18 mouse cellular contexts compared by ENCODE assay signal in the genomic region with DNA sequence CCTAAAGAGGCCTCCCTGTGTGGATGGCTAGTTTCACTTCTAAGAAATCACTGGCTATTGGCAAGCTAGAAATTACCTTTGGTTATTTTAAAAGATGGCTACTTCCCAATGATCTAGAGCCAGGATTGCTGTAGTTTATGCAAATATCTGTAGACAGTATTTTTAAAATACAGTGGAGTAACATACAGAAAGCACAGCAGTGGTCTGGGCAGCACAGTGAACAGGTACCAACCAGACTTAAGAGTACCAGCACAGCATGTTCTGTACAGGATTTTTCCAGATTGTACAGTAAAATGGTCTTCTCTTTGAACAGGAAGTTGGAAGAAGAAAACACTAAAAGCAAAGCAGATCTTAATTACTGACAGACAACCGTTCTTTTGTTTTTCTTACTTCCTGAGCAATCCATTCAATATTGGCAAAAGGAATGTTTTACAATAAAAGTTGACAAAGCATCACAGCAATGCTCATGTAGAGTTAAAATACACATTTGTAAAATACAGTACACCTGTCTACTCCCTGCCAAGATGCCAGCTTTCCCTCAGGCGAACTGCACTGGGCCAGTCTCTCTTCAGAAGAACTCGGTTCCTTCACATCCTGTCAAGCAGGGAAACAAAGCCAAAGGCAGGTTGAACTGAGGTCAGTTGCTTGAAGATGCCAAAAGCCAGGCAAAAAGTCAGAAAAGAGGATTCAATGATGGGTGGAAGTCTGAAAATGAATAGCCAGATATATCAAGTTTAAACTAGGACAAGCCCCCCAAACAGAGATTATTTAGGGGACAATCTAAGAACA.
DNase-seq lines count a peak whose midpoint lies in the region; ATAC-seq and TF ChIP-seq lines count a peak whose summit lies in the region.
"Had no signal": no experiment of that assay in that cellular context is flagged by ENCODE, and none has a peak within 500 bp of the region (broad histone marks: within the 10 kb centered on the region; RNA-seq: fewer than 3 reads in every experiment).

No protein-coding gene starts in this region.

- no peak overlapping the region for H3K4me2 ChIP-seq in hindbrain, embryonic 11.5 days (replicated peaks; ENCODE audit: low read depth, low read length)
- H3K4me2 ChIP-seq in hindbrain, embryonic 14.5 days (replicated peaks) = no peak overlapping the region
- no peak overlapping the region for H3K4me2 ChIP-seq in midbrain, embryonic 16.5 days (ENCODE audit: low read length)
- peak overlapping the region; percentile 36 for H3K4me2 ChIP-seq in myocyte (ENCODE audit: low read depth)
- H3K4me2 ChIP-seq: embryonic facial prominence, embryonic 13.5 days; lung, embryonic 15.5 days had no signal

- H3K4me3 ChIP-seq in hindbrain, embryonic 11.5 days (ENCODE audit: low read depth, low read length) = no peak overlapping the region
- H3K4me3 ChIP-seq in hindbrain, embryonic 14.5 days (replicated peaks; ENCODE audit: low read length) = no peak overlapping the region
- no peak overlapping the region for H3K4me3 ChIP-seq in midbrain, embryonic 16.5 days (ENCODE audit: low read depth, low read length)
- H3K4me3 ChIP-seq in midbrain, embryonic 10.5 days = no peak overlapping the region
- H3K4me3 ChIP-seq in myocyte = no peak overlapping the region
- H3K4me3 ChIP-seq: embryonic facial prominence, embryonic 13.5 days; heart, embryonic 10.5 days; hindbrain, embryonic 10.5 days; lung, embryonic 15.5 days had no signal

- 59% methylated on average over 3 of the region's 3 CpGs for WGBS in hindbrain, embryonic 11.5 days
- 64% methylated on average over 3 of the region's 3 CpGs for WGBS in hindbrain, embryonic 14.5 days
- 79% methylated on average over 3 of the region's 3 CpGs for WGBS in midbrain, embryonic 16.5 days
- 71% methylated on average over 3 of the region's 3 CpGs for WGBS in midbrain, embryonic 10.5 days

- H3K79me2 ChIP-seq in myocyte (ENCODE audit: control insufficient read depth, insufficient read depth) = no peaks in the 10 kb centered on the region

- no peak for ATAC-seq in hindbrain, embryonic 11.5 days (ENCODE audit: low FRiP score)
- no peak for ATAC-seq in hindbrain, embryonic 14.5 days (ENCODE audit: low FRiP score)
- ATAC-seq in midbrain, embryonic 16.5 days = peak; percentile 56; the same call in 1 of the 2 replicates
- ATAC-seq: CD4-positive, CD25-positive, alpha-beta regulatory T cell, adult 4 months had no signal

- H3K27ac ChIP-seq in hindbrain, embryonic 11.5 days (ENCODE audit: low read depth, low read length) = 0 out of 2 replicates have a peak overlapping the region, but pooled peaks have one; percentile 24
- no peak overlapping the region for H3K27ac ChIP-seq in hindbrain, embryonic 14.5 days
- no peak overlapping the region for H3K27ac ChIP-seq in midbrain, embryonic 16.5 days (ENCODE audit: low read length)
- H3K27ac ChIP-seq in midbrain, embryonic 10.5 days (replicated peaks) = no peak overlapping the region
- H3K27ac ChIP-seq: heart, embryonic 10.5 days; hindbrain, embryonic 10.5 days; liver, embryonic 14.5 days; lung, embryonic 15.5 days had no signal

- H3K27me3 ChIP-seq in hindbrain, embryonic 11.5 days (ENCODE audit: control insufficient read depth, insufficient read depth, low read length) = no peaks in the 10 kb centered on the region
- no peaks in the 10 kb centered on the region for H3K27me3 ChIP-seq in hindbrain, embryonic 14.5 days (ENCODE audit: control insufficient read depth, insufficient read depth, low read length)
- no peaks in the 10 kb centered on the region for H3K27me3 ChIP-seq in midbrain, embryonic 16.5 days (ENCODE audit: control insufficient read depth, insufficient read depth, low read depth, low read length)
- H3K27me3 ChIP-seq in midbrain, embryonic 10.5 days (ENCODE audit: low read depth, poor library complexity, severe bottlenecking) = no peaks in the 10 kb centered on the region
- H3K27me3 ChIP-seq in myocyte (ENCODE audit: control insufficient read depth, insufficient read depth, insufficient read length) = no peaks in the 10 kb centered on the region
- H3K27me3 ChIP-seq: embryonic facial prominence, embryonic 13.5 days; lung, embryonic 15.5 days had no signal

- DNase-seq in cerebellum, postnatal 14 days = peak; percentile 15 to 34
- DNase-seq in cerebellum, adult 11 months = no peak
- DNase-seq in hindbrain, embryonic 11.5 days (ENCODE audit: low spot score) = no peak
- no peak for DNase-seq in hindbrain, embryonic 14.5 days (ENCODE audit: low spot score)
- DNase-seq in midbrain, embryonic 10.5 days (ENCODE audit: low spot score) = no peak
- DNase-seq in T-cell, adult 2 months (ENCODE audit: low spot score) = no peak
- DNase-seq: kidney, adult 11 months; spleen, adult 18-20 months; thymus, postnatal 36 days had no signal

- no peak overlapping the region for H3K9ac ChIP-seq in hindbrain, embryonic 11.5 days (ENCODE audit: low read depth, low read length)
- no peak overlapping the region for H3K9ac ChIP-seq in hindbrain, embryonic 14.5 days
- H3K9ac ChIP-seq in midbrain, embryonic 16.5 days (ENCODE audit: low read depth, low read length) = no peak overlapping the region
- H3K9ac ChIP-seq: embryonic facial prominence, embryonic 13.5 days; liver, embryonic 14.5 days; lung, embryonic 15.5 days had no signal

- H3ac ChIP-seq in myocyte (ENCODE audit: control insufficient read depth, insufficient read length) = no peak overlapping the region

- H3K9me3 ChIP-seq in hindbrain, embryonic 11.5 days (ENCODE audit: control insufficient read depth, low read length) = no peaks in the 10 kb centered on the region
- H3K9me3 ChIP-seq in hindbrain, embryonic 14.5 days (ENCODE audit: control insufficient read depth, low read length) = no peaks in the 10 kb centered on the region
- H3K9me3 ChIP-seq in midbrain, embryonic 16.5 days (replicated peaks; ENCODE audit: control insufficient read depth, low read length, poor library complexity, severe bottlenecking) = no peaks in the 10 kb centered on the region
- no peaks in the 10 kb centered on the region for H3K9me3 ChIP-seq in midbrain, embryonic 10.5 days (replicated peaks)
- H3K9me3 ChIP-seq: embryonic facial prominence, embryonic 13.5 days; G1E; heart, embryonic 10.5 days; hindbrain, embryonic 10.5 days; lung, embryonic 15.5 days had no signal

- no peak for TF ChIP-seq POLR2A in myocyte (IDR thresholded peaks at IDR 0.05; ENCODE audit: insufficient read length, low read depth)

- no peaks in the 10 kb centered on the region for H3K4me1 ChIP-seq in hindbrain, embryonic 11.5 days (replicated peaks; ENCODE audit: control insufficient read depth, insufficient read depth, low read length)
- H3K4me1 ChIP-seq in hindbrain, embryonic 14.5 days (replicated peaks; ENCODE audit: control insufficient read depth, insufficient read depth, low read length) = no peaks in the 10 kb centered on the region
- peaks cover 4% of the 10 kb centered on the region; the same call in 1 of the 2 replicates for H3K4me1 ChIP-seq in midbrain, embryonic 16.5 days (ENCODE audit: control insufficient read depth, insufficient read depth, low read length)
- peaks cover 15% of the 10 kb centered on the region for H3K4me1 ChIP-seq in midbrain, embryonic 10.5 days
- H3K4me1 ChIP-seq: heart, embryonic 10.5 days; lung, embryonic 15.5 days had no signal

- H3K36me3 ChIP-seq in hindbrain, embryonic 11.5 days (ENCODE audit: control insufficient read depth, insufficient read depth, low read length) = no peaks in the 10 kb centered on the region
- H3K36me3 ChIP-seq in hindbrain, embryonic 14.5 days (replicated peaks; ENCODE audit: control insufficient read depth, insufficient read depth) = no peaks in the 10 kb centered on the region
- H3K36me3 ChIP-seq in midbrain, embryonic 16.5 days (ENCODE audit: control insufficient read depth, insufficient read depth, low read length) = no peaks in the 10 kb centered on the region
- H3K36me3 ChIP-seq in midbrain, embryonic 10.5 days = no peaks in the 10 kb centered on the region
- no peaks in the 10 kb centered on the region for H3K36me3 ChIP-seq in myocyte (ENCODE audit: control insufficient read depth, insufficient read depth)
- H3K36me3 ChIP-seq: embryonic facial prominence, embryonic 13.5 days; G1E; heart, embryonic 10.5 days; hindbrain, embryonic 10.5 days; lung, embryonic 15.5 days had no signal

TF ChIP-seq in myocyte, 11 proteins besides CTCF, POLR2A, EP300 and RAD21:
- TF ChIP-seq E2F4 (IDR thresholded peaks at IDR 0.05; ENCODE audit: insufficient read depth) = no peak
- TF ChIP-seq MYOG (IDR thresholded peaks at IDR 0.05; ENCODE audit: control insufficient read depth in 1 of 3, insufficient read depth in 1 of 3, insufficient read length in 2 of 3, low read depth in 2 of 3) = no peak
- TF ChIP-seq CEBPB (IDR thresholded peaks at IDR 0.05; ENCODE audit: insufficient read depth, poor library complexity, severe bottlenecking) = no peak
- no peak for TF ChIP-seq TCF12 (IDR thresholded peaks at IDR 0.05; ENCODE audit: insufficient read depth, poor library complexity, severe bottlenecking)
- no peak for TF ChIP-seq REST (IDR thresholded peaks at IDR 0.05; ENCODE audit: insufficient read depth, insufficient read length)
- TF ChIP-seq SRF (IDR thresholded peaks at IDR 0.05; ENCODE audit: control insufficient read depth, insufficient read length, low read depth) = no peak
- no peak for TF ChIP-seq MAX (IDR thresholded peaks at IDR 0.05; ENCODE audit: low read depth)
- no peak for TF ChIP-seq POLR2AphosphoS2 (IDR thresholded peaks at IDR 0.05; ENCODE audit: insufficient read length, low read depth)
- TF ChIP-seq USF1 (IDR thresholded peaks at IDR 0.05; ENCODE audit: low read depth) = no peak
- no peak for TF ChIP-seq MYOD1 (IDR thresholded peaks at IDR 0.05; ENCODE audit: control insufficient read depth in 1 of 3, insufficient read length in 2 of 3, low read depth in 2 of 3)
- TF ChIP-seq TCF3 (IDR thresholded peaks at IDR 0.05; ENCODE audit: insufficient read length, low read depth) = no peak

Comparison
In these comparisons a context has a peak if more than half of its experiments do, and no peak if none do; other contexts are left out.
1. DNase-seq: peak in cerebellum, postnatal 14 days (2 of 2); none in cerebellum, adult 11 months (single experiment), hindbrain, embryonic 11.5 days (single experiment), hindbrain, embryonic 14.5 days (single experiment), midbrain, embryonic 10.5 days (single experiment) and T-cell, adult 2 months (single experiment).